Mouse (Mus musculus) liver, adult (tissue): ENCODE data around the gene Fuom.

Experiments
- GATA4 ChIP-seq: IDR thresholded peaks from 2 replicates; pipeline ENCODE4 v1.6.1; 2014; ENCODE audit warnings: mild to moderate bottlenecking, low read length; ENCODE audit not compliant: insufficient replicate concordance

Gene Fuom

GRCm38 (mm10) chr7:140078711-140079110, 23.5 kb downstream of the Fuom start:
- TF ChIP-seq GATA4, result no peak

- no peak for TF ChIP-seq GATA4
Measured at GRCm38 (mm10) chr7:140077698-140078097, 24.5 kb downstream of the Fuom start.

GRCm38 (mm10) chr7:140070042-140070711, 32.1 kb downstream of the Fuom start:
- no peak for TF ChIP-seq GATA4

GRCm38 (mm10) chr7:140067397-140067796, 34.8 kb downstream of the Fuom start:
- TF ChIP-seq GATA4, result no peak

GRCm38 (mm10) chr7:140063092-140063491, 39.1 kb downstream of the Fuom start:
- no peak for TF ChIP-seq GATA4

GRCm38 (mm10) chr7:140062307-140062706, 39.9 kb downstream of the Fuom start:
- no peak for TF ChIP-seq GATA4

- TF ChIP-seq GATA4, result no peak
Measured at GRCm38 (mm10) chr7:140061832-140062130, 40.5 kb downstream of the Fuom start.

- TF ChIP-seq GATA4, result no peak
Measured at GRCm38 (mm10) chr7:140060936-140061831, 41.1 kb downstream of the Fuom start.

GRCm38 (mm10) chr7:140059601-140060000, 42.6 kb downstream of the Fuom start:
- TF ChIP-seq GATA4, result no peak

GRCm38 (mm10) chr7:140058528-140058927, 43.7 kb downstream of the Fuom start:
- no peak for TF ChIP-seq GATA4

- TF ChIP-seq GATA4, result no peak
Measured at GRCm38 (mm10) chr7:140057413-140058407, 44.5 kb downstream of the Fuom start.

- TF ChIP-seq GATA4, result no peak
Measured at GRCm38 (mm10) chr7:140054124-140054523, 48.1 kb downstream of the Fuom start.

- TF ChIP-seq GATA4, result no peak
Measured at GRCm38 (mm10) chr7:140049115-140049689, 53.0 kb downstream of the Fuom start.

- no peak for TF ChIP-seq GATA4
Measured at GRCm38 (mm10) chr7:140048361-140049114, 53.7 kb downstream of the Fuom start, which contains the start of gene Msx3. Msx3 (minus strand) TSS chr7:140049089.
